Mouse (Mus musculus) embryonic facial prominence, embryonic 11.5 days (tissue): Measurements from ENCODE around the gene Cd96. TPM values are rescaled to one million over a fixed set of nuclear protein-coding genes. Genes with fewer than 3 reads are reported as not detected.
A peak's percentile ranks its signal among the peaks of the same experiment; 100 is the strongest.

Source experiments
- ATAC-seq: fragments of 200-750 bp; cut with Nextera tagmentation; replicated peaks from 2 replicates; pipeline ENCODE4 v1.8.0; 2017; ENCODE audit warnings: low read depth; ENCODE audit not compliant: insufficient number of reproducible peaks, low FRiP score, low TSS enrichment
- DNase-seq: peaks from one replicate; pipeline ENCODE4 v3.0.0-alpha.2; 2015; ENCODE audit warnings: low spot score
- H3K27ac ChIP-seq: fragments of 300-500 bp; sonication (generic); replicated peaks from 2 replicates; pipeline ENCODE4 v1.5.1; 2014; ENCODE audit warnings: mild to moderate bottlenecking, low read depth, low read length, control low read depth
- H3K27me3 ChIP-seq: fragments of 300-500 bp; sonication (generic); 2 replicates; pipeline ENCODE4 v1.6.1; 2014; ENCODE audit warnings: mild to moderate bottlenecking, low read length, moderate library complexity, mixed read lengths; ENCODE audit not compliant: control insufficient read depth, insufficient read depth
- H3K36me3 ChIP-seq: fragments of 300-500 bp; sonication (generic); replicated peaks from 2 replicates; pipeline ENCODE4 v1.6.1; 2014; ENCODE audit warnings: low read depth, mild to moderate bottlenecking, low read length, moderate library complexity, mixed read lengths; ENCODE audit not compliant: control insufficient read depth, insufficient read depth
- H3K4me1 ChIP-seq: fragments of 300-500 bp; sonication (generic); 2 replicates; pipeline ENCODE4 v1.6.1; 2014; ENCODE audit warnings: low read length, mixed read lengths; ENCODE audit not compliant: control insufficient read depth, insufficient read depth
- H3K4me2 ChIP-seq: fragments of 300-500 bp; sonication (generic); 2 replicates; pipeline ENCODE4 v1.6.1; 2014; ENCODE audit warnings: low read depth, mild to moderate bottlenecking, control low read depth, low read length, moderate library complexity
- H3K4me3 ChIP-seq: fragments of 300-500 bp; sonication (generic); 2 replicates; pipeline ENCODE4 v1.5.1; 2014; ENCODE audit warnings: low read depth, low read length, control low read depth
- H3K9ac ChIP-seq: fragments of 300-500 bp; sonication (generic); replicated peaks from 2 replicates; pipeline ENCODE4 v1.6.1; 2014; ENCODE audit warnings: mild to moderate bottlenecking, control low read depth, low read length
- H3K9me3 ChIP-seq: fragments of 300-500 bp; sonication (generic); replicated peaks from 2 replicates; pipeline ENCODE4 v1.6.1; 2016; ENCODE audit warnings: mild to moderate bottlenecking, low read length, inconsistent platforms, mixed read lengths; ENCODE audit not compliant: control insufficient read depth
- WGBS: fragments of 180-500 bp; shearing (Covaris S2); extraction: QIAGEN DNeasy Blood & Tissue Kit; methylation state at CpG from one replicate; pipeline ENCODE4 v1.1.7; 2014; 5-methylcytosine and 5-hydroxymethylcytosine counted together
- polyA plus RNA-seq: library from polyadenylated mRNA; unstranded; fragments of >200 nt; fragmentation: Nextera tagmentation; extraction: Ambion mirVana; gene quantifications from 2 replicates; pipeline ENCODE4 v1.2.1, GENCODE M21; 2014

The Cd96 gene
- polyA plus RNA-seq, 1 experiment from 2014 or later: not detected

DNA sequence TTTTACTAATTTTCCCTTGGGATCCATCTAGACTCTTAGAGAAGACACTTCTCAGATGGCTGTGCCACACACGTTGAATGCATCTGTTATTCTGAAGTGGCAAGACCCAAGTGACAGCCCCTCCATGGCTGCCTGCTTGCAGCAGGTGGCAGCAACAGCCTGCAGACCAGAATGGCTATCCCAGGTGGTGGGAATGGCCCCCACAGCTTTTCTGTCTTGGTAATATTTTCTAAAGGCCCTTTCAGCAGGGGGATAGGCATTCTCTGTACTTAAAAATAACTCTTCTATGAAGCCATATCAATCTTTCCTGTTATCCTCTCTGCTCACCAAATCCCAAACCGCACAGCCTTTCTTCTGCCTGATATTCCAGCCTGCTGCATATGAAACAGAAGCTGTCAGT lies 1.4 kb upstream of the Cd96 start:
- H3K9me3 ChIP-seq: no peaks in the 10 kb centered on the region
- H3K27me3 ChIP-seq: no peaks in the 10 kb centered on the region
- no peaks in the 10 kb centered on the region for H3K4me1 ChIP-seq
- no peak overlapping the region for H3K4me3 ChIP-seq
- 49% methylated on average over 2 of the region's 2 CpGs for WGBS
- H3K27ac ChIP-seq: no peak overlapping the region
- peak; percentile 20 for DNase-seq
- H3K9ac ChIP-seq: no peak overlapping the region
- ATAC-seq: no peak
- H3K36me3 ChIP-seq: no peaks in the 10 kb centered on the region
- H3K4me2 ChIP-seq: no peak overlapping the region

DNA sequence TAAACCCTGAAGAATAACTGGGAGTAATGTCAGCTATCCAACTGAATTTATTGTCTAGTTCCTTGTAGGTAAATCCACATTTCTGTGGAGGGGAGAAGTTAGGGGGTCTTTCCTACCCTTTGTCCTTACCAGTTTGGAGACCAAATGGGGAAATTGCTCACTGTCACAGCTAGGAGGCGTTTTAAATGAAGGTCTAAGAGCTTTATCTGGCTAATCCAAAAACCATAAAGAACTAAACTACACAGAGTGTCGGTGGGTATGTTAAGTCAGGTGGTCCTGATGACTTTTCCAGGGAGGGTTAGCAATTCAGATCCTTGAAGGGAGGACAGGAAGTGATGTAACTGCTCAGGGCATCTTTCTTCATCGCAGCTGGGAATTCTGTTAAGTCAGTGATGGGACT lies 556 bp upstream of the Cd96 start:
- ATAC-seq (no peak), DNase-seq (no peak)
- WGBS: 73% methylated on average over 3 of the region's 3 CpGs

DNA sequence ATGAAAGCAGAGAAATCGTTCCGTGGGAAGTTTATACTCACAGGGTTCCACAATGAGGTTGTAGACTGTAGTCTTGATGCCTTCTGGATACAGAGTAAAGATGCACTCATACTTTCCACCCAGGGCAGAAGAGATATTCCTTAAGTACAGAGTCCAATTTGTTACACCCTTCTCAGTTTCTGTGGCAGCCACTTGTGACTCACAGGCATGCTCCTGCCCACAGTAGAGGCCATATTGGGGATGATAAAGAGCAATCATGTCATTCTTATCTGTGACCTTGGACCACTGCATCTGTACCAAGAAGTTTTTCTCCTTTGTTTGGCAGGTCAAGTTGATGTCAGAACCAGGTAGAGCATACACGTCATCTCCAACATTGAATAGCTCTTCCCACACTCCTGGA lies 2.4 kb downstream of the Cd96 start:
- H3K27ac ChIP-seq: no peak overlapping the region
- no peaks in the 10 kb centered on the region for H3K27me3 ChIP-seq
- H3K4me1 ChIP-seq: no peaks in the 10 kb centered on the region
- H3K36me3 ChIP-seq: no peaks in the 10 kb centered on the region
- H3K4me3 ChIP-seq: no peak overlapping the region
- no peaks in the 10 kb centered on the region for H3K9me3 ChIP-seq
- WGBS: 88% methylated on average over 3 of the region's 3 CpGs
- H3K4me2 ChIP-seq: no peak overlapping the region
- no peak for ATAC-seq
- no peak for DNase-seq
- no peak overlapping the region for H3K9ac ChIP-seq

More for the DNA sequence above, 556 bp upstream of the Cd96 start:
- Histone ChIP-seq H3K36me3 (no peaks in the 10 kb centered on the region), H3K27ac (no peak overlapping the region), H3K4me3 (no peak overlapping the region), H3K4me2 (no peak overlapping the region), H3K9me3 (no peaks in the 10 kb centered on the region), H3K9ac (no peak overlapping the region), H3K4me1 (no peaks in the 10 kb centered on the region), H3K27me3 (no peaks in the 10 kb centered on the region)

DNA sequence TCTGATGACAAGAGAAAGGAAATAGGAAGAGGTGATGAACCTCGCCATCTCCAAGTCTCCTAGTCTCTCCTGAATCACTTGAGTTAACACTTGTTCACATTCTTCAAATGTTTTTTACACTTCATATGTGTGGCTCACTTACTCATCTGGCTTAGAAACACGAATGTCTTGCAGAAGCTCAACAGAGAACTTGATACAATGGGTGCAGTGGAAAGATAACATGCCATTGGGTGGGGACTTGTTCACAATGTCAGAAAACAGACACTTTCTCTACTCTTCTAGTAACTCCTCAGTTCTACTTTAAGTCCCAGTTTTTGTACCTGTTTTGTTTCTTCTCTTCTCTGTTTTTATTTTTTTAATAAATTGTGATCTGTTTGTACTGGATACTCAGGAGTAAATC lies 5.3 kb downstream of the Cd96 start:
- no peak overlapping the region for H3K9ac ChIP-seq
- no peak overlapping the region for H3K27ac ChIP-seq
- no peaks in the 10 kb centered on the region for H3K4me1 ChIP-seq
- H3K9me3 ChIP-seq: no peaks in the 10 kb centered on the region
- H3K36me3 ChIP-seq: no peaks in the 10 kb centered on the region
- ATAC-seq (no peak), DNase-seq (no peak)
- H3K4me2 ChIP-seq: no peak overlapping the region
- no peak overlapping the region for H3K4me3 ChIP-seq
- 77% methylated on average over 2 of the region's 2 CpGs for whole genome bisulfite sequencing
- no peaks in the 10 kb centered on the region for H3K27me3 ChIP-seq

DNA sequence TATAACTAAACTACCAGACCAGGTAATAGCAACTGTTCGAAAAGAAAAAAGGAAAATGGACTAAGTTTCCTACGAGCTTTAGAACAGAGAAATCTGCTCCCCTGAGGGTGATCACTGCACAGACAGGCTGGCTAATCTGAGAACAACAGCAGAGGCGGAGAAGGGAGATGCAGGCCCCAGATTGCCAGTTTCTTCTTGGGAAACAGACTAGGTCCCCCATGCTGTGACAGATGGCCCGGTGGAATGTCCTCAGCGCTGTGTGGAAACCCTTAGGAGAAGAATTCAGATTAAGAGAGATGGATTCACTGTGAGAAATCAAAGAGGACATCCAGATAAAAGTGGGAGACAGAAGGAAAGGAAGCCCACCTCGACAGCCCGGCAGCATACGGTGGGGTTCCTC lies 10.5 kb downstream of the Cd96 start:
- Histone ChIP-seq H3K9ac (no peak overlapping the region), H3K27ac (no peak overlapping the region), H3K4me3 (no peak overlapping the region), H3K4me2 (no peak overlapping the region), H3K9me3 (no peaks in the 10 kb centered on the region), H3K36me3 (no peaks in the 10 kb centered on the region), H3K4me1 (no peaks in the 10 kb centered on the region), H3K27me3 (no peaks in the 10 kb centered on the region)
- 52% methylated on average over 8 of the region's 8 CpGs for WGBS
- DNase-seq: no peak
- ATAC-seq: no peak

DNA sequence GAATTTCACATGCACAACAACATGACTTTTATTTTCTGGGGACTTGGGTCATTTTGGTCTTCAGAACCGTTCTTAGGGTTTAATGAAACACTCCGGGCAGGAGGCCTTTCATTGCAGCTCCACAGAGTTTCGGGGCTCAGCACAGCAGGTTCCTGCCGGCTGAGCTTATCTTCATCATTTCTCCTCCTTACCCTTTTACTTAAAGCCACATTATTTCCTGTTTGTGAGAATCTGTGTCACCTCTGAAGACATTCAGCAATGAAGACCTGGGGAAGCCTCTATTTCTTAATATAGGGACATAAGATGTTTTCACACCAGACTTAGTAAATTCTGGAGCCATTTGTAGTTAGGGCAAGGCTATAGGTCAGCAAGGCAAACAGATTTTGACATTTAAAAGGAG lies 12.6 kb downstream of the Cd96 start:
- Histone ChIP-seq H3K4me1 (no peaks in the 10 kb centered on the region), H3K4me3 (no peak overlapping the region), H3K9ac (no peak overlapping the region), H3K9me3 (no peaks in the 10 kb centered on the region), H3K27me3 (no peaks in the 10 kb centered on the region), H3K36me3 (no peaks in the 10 kb centered on the region), H3K27ac (no peak overlapping the region), H3K4me2 (no peak overlapping the region)
- DNase-seq: no peak
- 76% methylated on average over 4 of the region's 4 CpGs for WGBS
- ATAC-seq: no peak

DNA sequence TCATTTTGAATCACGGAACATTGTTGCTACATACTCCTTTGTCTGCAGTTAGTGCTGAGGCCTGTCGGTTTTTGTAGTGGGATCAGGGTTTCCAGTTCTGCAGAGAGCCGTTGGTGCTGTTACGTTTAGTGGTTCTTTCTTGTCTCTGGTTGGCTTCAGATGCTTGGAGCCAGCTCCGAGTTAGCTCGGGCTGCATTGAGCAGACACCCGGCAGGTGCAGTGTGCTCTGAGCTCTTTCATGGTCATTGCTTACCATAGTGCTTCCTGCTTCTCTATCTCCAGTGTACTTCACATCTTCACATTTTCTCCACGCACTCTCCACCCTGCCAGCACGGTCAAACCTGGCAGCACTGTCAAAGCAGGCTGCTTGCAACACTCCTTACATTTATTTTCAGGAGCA lies 15.6 kb downstream of the Cd96 start:
- H3K27ac ChIP-seq: no peak overlapping the region
- H3K36me3 ChIP-seq: no peaks in the 10 kb centered on the region
- WGBS: 83% methylated on average over 9 of the region's 9 CpGs
- H3K4me3 ChIP-seq: no peak overlapping the region
- no peak for ATAC-seq
- no peaks in the 10 kb centered on the region for H3K4me1 ChIP-seq
- no peak overlapping the region for H3K4me2 ChIP-seq
- no peak overlapping the region for H3K9ac ChIP-seq
- no peaks in the 10 kb centered on the region for H3K27me3 ChIP-seq
- DNase-seq: no peak
- H3K9me3 ChIP-seq: no peaks in the 10 kb centered on the region

DNA sequence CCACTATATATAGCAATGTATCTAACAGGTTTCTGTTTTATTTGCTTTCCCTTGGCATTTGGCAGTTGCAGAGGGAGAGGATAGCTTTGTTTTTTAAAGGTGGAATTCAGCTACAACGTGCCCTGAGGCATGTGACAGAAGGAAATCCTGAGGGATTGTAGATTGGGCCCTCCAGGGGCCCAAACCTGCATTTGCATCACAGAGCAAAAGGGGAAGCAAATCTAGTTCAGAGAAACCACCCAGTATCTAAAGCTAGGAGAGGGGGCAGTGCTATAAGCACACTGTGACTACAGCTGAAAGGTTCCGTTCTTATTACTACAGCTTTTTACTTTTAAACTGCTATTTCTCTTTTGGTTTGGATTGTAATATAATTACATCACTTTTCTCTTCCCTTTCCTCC lies 18.3 kb downstream of the Cd96 start:
- H3K27ac ChIP-seq: no peak overlapping the region
- 25% methylated on average over 2 of the region's 2 CpGs for WGBS
- no peak overlapping the region for H3K4me3 ChIP-seq
- no peaks in the 10 kb centered on the region for H3K27me3 ChIP-seq
- no peaks in the 10 kb centered on the region for H3K4me1 ChIP-seq
- no peak overlapping the region for H3K9ac ChIP-seq
- DNase-seq: no peak
- H3K9me3 ChIP-seq: no peaks in the 10 kb centered on the region
- ATAC-seq: no peak
- H3K36me3 ChIP-seq: no peaks in the 10 kb centered on the region
- no peak overlapping the region for H3K4me2 ChIP-seq

DNA sequence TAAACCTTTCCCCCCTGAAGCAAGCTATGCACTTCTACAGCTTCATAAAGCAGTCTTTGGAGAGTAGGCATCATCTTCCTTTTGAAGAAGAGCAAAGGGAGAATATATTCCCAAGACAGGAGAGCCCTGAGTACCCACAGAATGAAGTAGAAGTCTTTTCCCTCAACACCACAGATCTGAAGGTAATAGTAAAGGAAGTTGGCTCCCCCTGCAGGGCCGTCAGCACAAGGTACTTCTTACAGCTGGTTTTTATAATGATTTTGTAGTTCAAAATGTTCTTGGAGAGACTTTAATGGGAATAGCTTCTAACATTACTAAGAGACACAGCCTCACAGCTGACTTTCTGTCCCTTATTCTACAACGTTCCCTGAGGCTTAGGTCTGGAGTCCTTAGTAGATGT lies 19.8 kb downstream of the Cd96 start:
- ATAC-seq (no peak), DNase-seq (peak; percentile 24)
- H3K4me1 ChIP-seq: no peaks in the 10 kb centered on the region
- WGBS: 46% methylated on average over 2 of the region's 2 CpGs
- H3K36me3 ChIP-seq: no peaks in the 10 kb centered on the region
- H3K27me3 ChIP-seq: no peaks in the 10 kb centered on the region
- H3K4me2 ChIP-seq: no peak overlapping the region
- H3K27ac ChIP-seq: no peak overlapping the region
- H3K9ac ChIP-seq: no peak overlapping the region
- no peak overlapping the region for H3K4me3 ChIP-seq
- H3K9me3 ChIP-seq: no peaks in the 10 kb centered on the region
